Mouse (Mus musculus): ENCODE measurements around the gene Snx6. TPM values are rescaled to one million over a fixed set of nuclear protein-coding genes. Genes with fewer than 3 reads are reported as not detected.
"Not testable (repeated sequence)": the region's sequence is repeated elsewhere in the genome, so short reads cannot be mapped to it uniquely, and the experiment has no call there.

Gene Snx6
- polyA plus RNA-seq, 1 experiment from 2014 or later: 211 TPM

- not testable (repeated sequence) for H3K9ac ChIP-seq (replicated peaks); H3K4me3 ChIP-seq (replicated peaks); H3K9me3 ChIP-seq; H3K36me3 ChIP-seq; H3K4me1 ChIP-seq (replicated peaks); H3K4me2 ChIP-seq; H3K27me3 ChIP-seq; H3K27ac ChIP-seq
- peak; percentile 93 for ATAC-seq (ENCODE audit: insufficient number of reproducible peaks, insufficient read depth, low FRiP score, low TSS enrichment, low read depth)
- no CpG with 5 or more reads among the region's 56 CpGs for WGBS
These were observed 66.1 kb downstream of the Snx6 start for GRCm38 (mm10) chr12:54729140-54730059.

- H3K27me3 ChIP-seq; H3K9ac ChIP-seq (replicated peaks); H3K4me1 ChIP-seq (replicated peaks); H3K27ac ChIP-seq; H3K4me3 ChIP-seq (replicated peaks); H3K4me2 ChIP-seq; H3K9me3 ChIP-seq; H3K36me3 ChIP-seq: not testable (repeated sequence)
- ATAC-seq (ENCODE audit: insufficient number of reproducible peaks, insufficient read depth, low FRiP score, low TSS enrichment, low read depth): peak; percentile 94
- WGBS: no CpG with 5 or more reads among the region's 56 CpGs
These were observed 76.4 kb downstream of the Snx6 start for GRCm38 (mm10) chr12:54718871-54719786.

- not testable (repeated sequence) for ATAC-seq (ENCODE audit: insufficient number of reproducible peaks, insufficient read depth, low FRiP score, low TSS enrichment, low read depth); H3K27ac ChIP-seq
- 79% methylated on average over 8 of the region's 11 CpGs for WGBS
These were observed 78.0 kb downstream of the Snx6 start for GRCm38 (mm10) chr12:54717516-54717915.

GRCm38 (mm10) chr12:54713822-54714626 is 81.5 kb downstream of the Snx6 start:
- H3K27ac ChIP-seq; H3K36me3 ChIP-seq; H3K4me3 ChIP-seq (replicated peaks); H3K4me2 ChIP-seq; H3K9ac ChIP-seq (replicated peaks); H3K9me3 ChIP-seq; H3K4me1 ChIP-seq (replicated peaks); H3K27me3 ChIP-seq: not testable (repeated sequence)
- WGBS: under 1% methylated on average over 9 of the region's 48 CpGs
- ATAC-seq (ENCODE audit: insufficient number of reproducible peaks, insufficient read depth, low FRiP score, low TSS enrichment, low read depth): peak; percentile 32

More at GRCm38 (mm10) chr12:54717516-54717915, 78.0 kb downstream of the Snx6 start:
- H3K4me1 ChIP-seq (replicated peaks); H3K9ac ChIP-seq (replicated peaks); H3K27me3 ChIP-seq; H3K4me3 ChIP-seq (replicated peaks); H3K9me3 ChIP-seq; H3K36me3 ChIP-seq; H3K4me2 ChIP-seq: not testable (repeated sequence)

GRCm38 (mm10) chr12:54710494-54710879 is 85.0 kb downstream of the Snx6 start:
- H3K4me2 ChIP-seq; H3K4me3 ChIP-seq (replicated peaks); H3K9me3 ChIP-seq; H3K27me3 ChIP-seq; H3K27ac ChIP-seq; H3K4me1 ChIP-seq (replicated peaks); H3K36me3 ChIP-seq; H3K9ac ChIP-seq (replicated peaks): not testable (repeated sequence)
- WGBS: 0% methylated on average over 4 of the region's 8 CpGs
- ATAC-seq (ENCODE audit: insufficient number of reproducible peaks, insufficient read depth, low FRiP score, low TSS enrichment, low read depth): peak; percentile 94

- ATAC-seq (ENCODE audit: insufficient number of reproducible peaks, insufficient read depth, low FRiP score, low TSS enrichment, low read depth): peak; percentile 17
These were observed 85.6 kb downstream of the Snx6 start for GRCm38 (mm10) chr12:54709691-54710493.

GRCm38 (mm10) chr12:54699394-54699793 is 96.1 kb downstream of the Snx6 start:
- peaks cover 3% of the 10 kb centered on the region; the same call in 1 of the 2 replicates for H3K4me1 ChIP-seq (replicated peaks)
- no peaks in the 10 kb centered on the region for H3K36me3 ChIP-seq
- no peak overlapping the region for H3K4me3 ChIP-seq (replicated peaks)
- no peaks in the 10 kb centered on the region for H3K27me3 ChIP-seq
- 62% methylated on average over 7 of the region's 7 CpGs for WGBS
- H3K27ac ChIP-seq: 0 out of 2 replicates have a peak overlapping the region, but pooled peaks have one; percentile 3
- no peak for ATAC-seq (ENCODE audit: insufficient number of reproducible peaks, insufficient read depth, low FRiP score, low TSS enrichment, low read depth)
- 0 out of 2 replicates have a peak overlapping the region, but pooled peaks have one; percentile 4 for H3K9ac ChIP-seq (replicated peaks)
- H3K4me2 ChIP-seq: no peak overlapping the region
- no peaks in the 10 kb centered on the region for H3K9me3 ChIP-seq

More at GRCm38 (mm10) chr12:54709691-54710493, 85.6 kb downstream of the Snx6 start:
- peak overlapping the region; percentile 21; the same call in 1 of the 2 replicates for H3K4me3 ChIP-seq (replicated peaks)
- H3K27ac ChIP-seq; H3K9ac ChIP-seq (replicated peaks); H3K4me2 ChIP-seq; H3K9me3 ChIP-seq; H3K4me1 ChIP-seq (replicated peaks); H3K27me3 ChIP-seq; H3K36me3 ChIP-seq: not testable (repeated sequence)
- 0% methylated on average over 12 of the region's 44 CpGs for WGBS

- H3K4me2 ChIP-seq: no peak overlapping the region
- no peak for ATAC-seq (ENCODE audit: insufficient number of reproducible peaks, insufficient read depth, low FRiP score, low TSS enrichment, low read depth)
- H3K4me1 ChIP-seq (replicated peaks): peaks cover 3% of the 10 kb centered on the region; the same call in 1 of the 2 replicates
- H3K9me3 ChIP-seq: no peaks in the 10 kb centered on the region
- H3K27ac ChIP-seq: peak overlapping the region; percentile 8; the same call in 1 of the 2 replicates
- WGBS: 59% methylated on average over 6 of the region's 6 CpGs
- peaks cover 3% of the 10 kb centered on the region; the same call in 1 of the 2 replicates for H3K36me3 ChIP-seq
- no peak overlapping the region for H3K4me3 ChIP-seq (replicated peaks)
- H3K27me3 ChIP-seq: no peaks in the 10 kb centered on the region
- no peak overlapping the region for H3K9ac ChIP-seq (replicated peaks)
These were observed 97.7 kb downstream of the Snx6 start for GRCm38 (mm10) chr12:54697791-54698250.

GRCm38 (mm10) chr12:54697003-54697597 is 98.4 kb downstream of the Snx6 start:
- 9% methylated on average over 7 of the region's 7 CpGs for WGBS
- Histone ChIP-seq H3K27ac (peak overlapping the region; percentile 8; the same call in 1 of the 2 replicates), H3K4me2 (no peak overlapping the region), H3K9ac (replicated peaks) (no peak overlapping the region), H3K36me3 (peaks cover 10% of the 10 kb centered on the region; the same call in 1 of the 2 replicates), H3K27me3 (no peaks in the 10 kb centered on the region), H3K4me3 (replicated peaks) (no peak overlapping the region), H3K9me3 (no peaks in the 10 kb centered on the region), H3K4me1 (replicated peaks) (peaks cover 3% of the 10 kb centered on the region; the same call in 1 of the 2 replicates)
- ATAC-seq (ENCODE audit: insufficient number of reproducible peaks, insufficient read depth, low FRiP score, low TSS enrichment, low read depth): peak; percentile 73

Data from limb, embryonic 12.5 days (tissue).